Mouse (Mus musculus) neural tube, embryonic 14.5 days (tissue): Measurements from ENCODE around the gene Soga1. TPM values are rescaled to one million over a fixed set of nuclear protein-coding genes. Genes with fewer than 3 reads are reported as not detected.

ENCODE experiments used
- ATAC-seq: fragments of 200-750 bp; cut with Nextera tagmentation; 2 replicates; pipeline ENCODE4 v1.8.0; 2017; ENCODE audit warnings: low read depth, mild to moderate bottlenecking, moderate TSS enrichment, moderate library complexity
- H3K27ac ChIP-seq: fragments of 300-500 bp; sonication (generic); 2 replicates; pipeline ENCODE4 v1.5.1; 2014; ENCODE audit warnings: low read depth, mild to moderate bottlenecking, control low read depth, low read length, moderate library complexity, mixed read lengths
- H3K27me3 ChIP-seq: fragments of 300-500 bp; sonication (generic); 2 replicates; pipeline ENCODE4 v1.6.1; 2014; ENCODE audit warnings: low read length; ENCODE audit not compliant: control insufficient read depth, insufficient read depth
- H3K36me3 ChIP-seq: fragments of 300-500 bp; sonication (generic); 2 replicates; pipeline ENCODE4 v1.6.1; 2014; ENCODE audit warnings: low read length, mixed read lengths; ENCODE audit not compliant: control insufficient read depth, insufficient read depth
- H3K4me1 ChIP-seq: fragments of 300-500 bp; sonication (generic); 2 replicates; pipeline ENCODE4 v1.6.1; 2014; ENCODE audit warnings: low read length; ENCODE audit not compliant: control insufficient read depth, insufficient read depth
- H3K4me2 ChIP-seq: fragments of 300-500 bp; sonication (generic); 2 replicates; pipeline ENCODE4 v1.6.1; 2014; ENCODE audit warnings: mild to moderate bottlenecking, low read depth, low read length, control low read depth
- H3K4me3 ChIP-seq: fragments of 300-500 bp; sonication (generic); 2 replicates; pipeline ENCODE4 v1.5.1; 2014; ENCODE audit warnings: low read depth, low read length, control low read depth, mixed read lengths
- H3K9ac ChIP-seq: fragments of 300-500 bp; sonication (generic); replicated peaks from 2 replicates; pipeline ENCODE4 v1.6.1; 2014; ENCODE audit warnings: low read depth, mild to moderate bottlenecking, control low read depth, low read length, mixed read lengths
- H3K9me3 ChIP-seq: fragments of 300-500 bp; sonication (generic); 2 replicates; pipeline ENCODE4 v1.6.1; 2016; ENCODE audit warnings: low read length; ENCODE audit not compliant: control insufficient read depth
- WGBS: fragments of 180-500 bp; shearing (Covaris S2); extraction: QIAGEN DNeasy Blood & Tissue Kit; methylation state at CpG from one replicate; pipeline ENCODE4 v1.1.7; 2014; 5-methylcytosine and 5-hydroxymethylcytosine counted together
- polyA plus RNA-seq: library from polyadenylated mRNA; unstranded; fragments of >200 nt; fragmentation: Nextera tagmentation; extraction: Ambion mirVana; gene quantifications from 2 replicates; pipeline ENCODE4 v1.2.1, GENCODE M21; 2014

Soga1 gene
- polyA plus RNA-seq, 1 experiment from 2014 or later, result 10.2 TPM

DNA sequence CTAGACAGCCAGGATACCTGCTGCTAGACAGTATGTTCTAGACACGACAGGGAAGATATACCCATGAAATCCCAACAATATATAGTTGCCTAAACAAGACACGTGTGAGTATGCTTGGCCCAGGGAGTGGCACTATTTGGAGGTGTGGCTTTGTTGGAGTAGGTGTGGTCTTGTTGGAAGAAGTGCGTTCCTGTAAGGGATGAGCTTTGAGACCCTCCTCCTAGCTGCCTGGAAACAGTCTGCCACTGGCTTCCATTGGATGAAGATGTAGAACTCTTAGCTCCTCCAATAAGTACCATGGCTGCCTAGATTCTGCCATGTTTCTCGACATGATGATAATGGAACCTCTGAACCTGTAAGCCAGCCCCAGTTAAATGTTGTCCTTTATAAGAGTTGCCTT is 97.8 kb downstream of the Soga1 start:
- 82% methylated on average over 4 of the region's 4 CpGs for WGBS
- Histone ChIP-seq H3K4me2 (no peak overlapping the region), H3K9me3 (no peaks in the 10 kb centered on the region), H3K27me3 (no peaks in the 10 kb centered on the region), H3K36me3 (no peaks in the 10 kb centered on the region), H3K4me3 (no peak overlapping the region), H3K9ac (no peak overlapping the region), H3K27ac (no peak overlapping the region), H3K4me1 (peaks cover 7% of the 10 kb centered on the region)
- ATAC-seq, result no peak

DNA sequence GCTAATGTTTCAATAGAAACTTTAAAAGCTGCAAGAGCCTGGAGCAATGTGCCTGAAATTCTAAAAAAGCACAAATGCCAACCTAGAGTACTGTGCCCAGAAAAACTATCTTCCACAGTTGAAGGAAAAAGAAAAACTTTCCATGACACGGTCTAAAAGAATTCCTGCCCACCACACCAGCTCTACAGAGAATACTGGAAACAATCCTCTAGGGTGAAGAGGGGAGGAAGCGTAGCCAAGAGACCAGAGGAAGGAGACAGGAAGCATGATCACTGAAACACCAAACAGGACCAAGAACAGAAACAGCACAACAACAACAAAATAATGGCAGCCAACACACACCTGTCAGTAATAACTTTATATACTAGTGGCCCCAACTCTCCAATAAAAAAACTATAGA is 99.0 kb downstream of the Soga1 start:
- H3K27ac ChIP-seq, result no peak overlapping the region
- H3K9me3 ChIP-seq, result no peaks in the 10 kb centered on the region
- peaks cover 7% of the 10 kb centered on the region for H3K4me1 ChIP-seq
- no peak overlapping the region for H3K9ac ChIP-seq
- no peaks in the 10 kb centered on the region for H3K27me3 ChIP-seq
- H3K4me3 ChIP-seq, result no peak overlapping the region
- WGBS, result 80% methylated on average over 2 of the region's 2 CpGs
- H3K4me2 ChIP-seq, result no peak overlapping the region
- H3K36me3 ChIP-seq, result no peaks in the 10 kb centered on the region
- ATAC-seq, result no peak

DNA sequence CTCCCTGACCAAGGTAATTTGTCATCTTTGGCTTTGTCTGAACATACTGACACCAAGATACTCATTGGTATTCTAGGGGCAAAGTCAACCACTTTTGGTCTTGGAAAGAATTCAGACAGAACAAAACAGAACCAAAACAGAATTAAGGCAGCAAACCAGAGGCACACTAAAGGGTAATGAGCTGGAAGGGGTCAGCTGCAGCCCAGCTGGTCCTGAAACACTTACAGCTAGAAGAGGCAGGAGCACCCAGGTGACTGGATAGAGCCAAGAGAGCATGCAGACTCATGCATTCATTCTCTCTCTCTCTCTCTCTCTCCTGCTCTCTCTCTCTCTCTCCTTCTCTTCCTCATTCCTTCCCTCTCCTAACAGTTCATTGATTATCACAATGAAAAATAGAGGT is 102.3 kb downstream of the Soga1 start:
- Histone ChIP-seq H3K9me3 (no peaks in the 10 kb centered on the region), H3K4me2 (no peak overlapping the region), H3K27me3 (no peaks in the 10 kb centered on the region), H3K36me3 (no peaks in the 10 kb centered on the region), H3K9ac (no peak overlapping the region), H3K4me3 (no peak overlapping the region), H3K4me1 (no peaks in the 10 kb centered on the region; the same call in 1 of the 2 replicates), H3K27ac (no peak overlapping the region)
- ATAC-seq, result peak; percentile 63; the same call in 1 of the 2 replicates

DNA sequence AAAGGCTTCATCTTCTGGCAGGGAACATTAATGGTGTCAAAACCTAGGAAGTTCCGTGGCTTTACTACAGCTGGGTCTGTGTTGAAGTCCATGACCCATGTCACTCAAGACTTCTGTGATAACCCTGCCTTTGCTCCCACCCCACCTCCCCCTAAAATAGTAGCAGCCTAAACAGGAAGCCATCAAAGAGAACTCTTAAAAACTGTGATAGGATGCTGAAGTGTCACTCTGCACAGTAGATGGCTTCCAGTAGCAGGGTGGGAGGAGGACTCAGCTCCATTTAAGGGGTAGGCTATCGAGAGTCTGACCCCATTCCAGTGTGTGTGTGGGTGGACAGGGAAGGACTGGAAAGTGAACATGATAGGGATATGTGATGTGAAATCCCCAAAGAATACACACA is 104.1 kb downstream of the Soga1 start:
- Histone ChIP-seq H3K27ac (no peak overlapping the region), H3K4me1 (no peaks in the 10 kb centered on the region; the same call in 1 of the 2 replicates), H3K9ac (no peak overlapping the region), H3K4me2 (no peak overlapping the region), H3K9me3 (no peaks in the 10 kb centered on the region), H3K27me3 (no peaks in the 10 kb centered on the region), H3K4me3 (no peak overlapping the region), H3K36me3 (no peaks in the 10 kb centered on the region)
- WGBS, result 81% methylated on average over 2 of the region's 2 CpGs
- ATAC-seq, result no peak

DNA sequence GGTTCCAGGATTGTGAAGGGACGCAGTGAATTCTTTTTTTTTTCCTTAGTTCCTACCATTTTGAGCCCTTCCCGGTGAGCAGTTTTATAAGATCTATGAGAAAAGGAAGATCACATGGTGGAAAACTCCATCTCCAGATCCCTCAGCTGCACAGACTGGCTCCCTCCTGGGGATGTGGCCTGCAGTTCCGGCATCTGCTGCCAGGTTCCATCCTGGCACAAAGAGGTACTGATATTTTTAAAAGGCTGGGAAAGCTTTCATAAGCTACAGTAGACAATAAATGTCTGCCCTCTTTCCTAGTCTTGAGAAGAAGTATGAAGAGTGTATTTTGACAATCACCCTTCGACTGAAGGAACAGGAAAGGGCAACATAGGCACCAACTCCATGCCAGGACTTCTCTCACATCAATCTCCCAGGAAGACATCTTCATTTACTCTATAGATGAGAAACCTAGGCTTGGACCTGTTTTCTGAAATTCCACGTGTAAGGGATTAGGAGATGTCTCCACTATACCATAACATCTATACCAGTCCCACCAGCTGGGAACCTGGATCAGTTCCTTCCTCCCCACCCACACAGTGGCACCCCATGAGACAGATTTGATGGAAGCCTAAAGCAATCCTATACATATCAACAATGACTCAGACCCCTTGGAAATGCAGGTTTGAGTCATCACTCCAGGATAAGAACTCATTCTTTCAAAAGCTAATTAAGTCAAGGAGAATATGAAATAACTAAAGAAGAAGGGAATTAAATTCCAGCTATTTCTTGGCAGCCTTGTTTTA is 105.5 kb downstream of the Soga1 start:
- H3K27ac ChIP-seq, result no peak overlapping the region
- no peak overlapping the region for H3K9ac ChIP-seq
- ATAC-seq, result no peak
- H3K4me1 ChIP-seq, result no peaks in the 10 kb centered on the region; the same call in 1 of the 2 replicates
- no peaks in the 10 kb centered on the region for H3K27me3 ChIP-seq
- H3K4me3 ChIP-seq, result no peak overlapping the region
- peaks cover 3% of the 10 kb centered on the region; the same call in 1 of the 2 replicates for H3K36me3 ChIP-seq
- H3K9me3 ChIP-seq, result no peaks in the 10 kb centered on the region
- WGBS, result 82% methylated on average over 5 of the region's 5 CpGs
- no peak overlapping the region for H3K4me2 ChIP-seq

DNA sequence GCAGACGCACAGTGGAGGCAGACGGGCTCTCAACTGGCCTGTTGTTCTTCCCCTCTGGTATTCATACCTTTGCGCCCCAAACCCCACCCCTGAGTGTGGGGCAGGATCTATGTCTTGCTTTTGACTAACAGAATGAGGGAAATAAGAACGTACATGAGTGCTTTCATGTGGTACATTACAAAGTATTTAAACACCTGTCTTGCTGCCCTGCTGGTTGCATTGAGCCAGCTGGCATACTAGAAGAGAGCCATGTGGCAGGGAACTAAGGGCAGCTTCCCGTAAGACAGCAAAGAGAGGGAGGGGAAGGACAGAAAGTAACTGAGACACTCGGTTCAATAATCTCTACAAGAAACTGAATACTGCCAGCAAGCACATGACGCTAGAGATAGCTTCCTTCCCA is 108.8 kb downstream of the Soga1 start:
- H3K36me3 ChIP-seq, result peaks cover 7% of the 10 kb centered on the region; the same call in 1 of the 2 replicates
- WGBS, result 75% methylated on average over 7 of the region's 7 CpGs
- no peaks in the 10 kb centered on the region for H3K9me3 ChIP-seq
- H3K27me3 ChIP-seq, result no peaks in the 10 kb centered on the region
- H3K27ac ChIP-seq, result no peak overlapping the region
- no peak for ATAC-seq
- H3K4me1 ChIP-seq, result no peaks in the 10 kb centered on the region
- no peak overlapping the region for H3K9ac ChIP-seq
- no peak overlapping the region for H3K4me3 ChIP-seq
- no peak overlapping the region for H3K4me2 ChIP-seq

DNA sequence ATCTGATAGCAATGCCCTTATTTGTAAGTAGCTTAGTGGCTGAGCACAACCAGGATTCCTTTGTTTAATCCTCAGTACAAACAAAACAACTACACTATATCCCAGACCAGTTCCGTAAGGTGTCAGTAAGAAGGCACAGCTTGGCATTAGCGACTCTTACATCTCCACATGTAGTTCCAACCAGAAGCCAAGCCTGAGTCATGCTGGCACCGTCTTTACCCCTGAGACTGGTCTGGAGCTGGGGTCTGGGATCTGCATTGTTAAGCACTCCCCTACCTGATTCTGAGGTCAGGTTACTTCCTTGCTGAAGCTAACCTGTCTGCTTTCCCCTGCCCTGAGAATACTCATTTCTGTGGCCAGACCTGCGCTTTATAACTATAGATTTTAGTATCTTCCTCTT is 110.6 kb downstream of the Soga1 start:
- Histone ChIP-seq H3K36me3 (peaks cover 7% of the 10 kb centered on the region; the same call in 1 of the 2 replicates), H3K9me3 (no peaks in the 10 kb centered on the region), H3K27me3 (no peaks in the 10 kb centered on the region), H3K4me1 (no peaks in the 10 kb centered on the region), H3K9ac (no peak overlapping the region), H3K27ac (no peak overlapping the region), H3K4me2 (no peak overlapping the region), H3K4me3 (no peak overlapping the region)
- ATAC-seq, result no peak
- 87% methylated on average over 4 of the region's 4 CpGs for whole genome bisulfite sequencing

DNA sequence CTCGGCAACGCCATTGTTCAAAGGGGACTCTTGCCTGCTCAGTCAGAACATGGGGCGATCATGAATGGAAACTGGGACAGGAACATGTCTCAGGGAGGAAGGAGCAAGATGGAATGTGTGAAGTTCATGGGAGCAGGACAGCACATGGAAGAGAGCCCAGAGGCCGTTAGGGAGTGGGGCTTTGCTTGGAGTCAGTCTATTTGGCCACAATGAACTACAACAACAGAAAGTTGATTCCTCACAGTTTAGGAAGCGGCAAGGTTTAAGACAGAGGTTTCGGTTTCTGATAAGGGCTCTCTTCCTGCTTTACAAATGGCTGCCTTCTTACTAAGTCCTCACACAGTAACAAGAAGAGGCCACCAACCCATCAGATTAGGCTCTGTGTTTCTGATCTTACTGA is 111.7 kb downstream of the Soga1 start:
- Histone ChIP-seq H3K4me3 (no peak overlapping the region), H3K9ac (no peak overlapping the region), H3K4me1 (no peaks in the 10 kb centered on the region), H3K9me3 (no peaks in the 10 kb centered on the region), H3K27ac (no peak overlapping the region), H3K27me3 (no peaks in the 10 kb centered on the region), H3K36me3 (peaks cover 7% of the 10 kb centered on the region; the same call in 1 of the 2 replicates), H3K4me2 (no peak overlapping the region)
- ATAC-seq, result no peak
- 85% methylated on average over 6 of the region's 6 CpGs for WGBS
